Mouse (Mus musculus): ENCODE measurements around the gene Edc3.
A peak's percentile ranks its signal among the peaks of the same experiment; 100 is the strongest.
"Not testable (repeated sequence)": the region's sequence is repeated elsewhere in the genome, so short reads cannot be mapped to it uniquely, and the experiment has no call there.

Edc3 gene

GRCm38 (mm10) chr9:57706496-57706895 lies 1.8 kb upstream of the Edc3 start:
- DNase-seq, result no peak

- DNase-seq, result peak; percentile 65 to 75
These were observed 457 bp downstream of the Edc3 start for GRCm38 (mm10) chr9:57708720-57709274.

GRCm38 (mm10) chr9:57710214-57710613 lies 1.9 kb downstream of the Edc3 start:
- not testable (repeated sequence) for DNase-seq

GRCm38 (mm10) chr9:57712194-57712593 lies 3.9 kb downstream of the Edc3 start:
- peak in 1 of 2 experiments; percentile 26 for DNase-seq

GRCm38 (mm10) chr9:57718408-57718807 lies 10.1 kb downstream of the Edc3 start:
- peak in 1 of 2 experiments; percentile 56 for DNase-seq

GRCm38 (mm10) chr9:57720736-57721135 lies 12.4 kb downstream of the Edc3 start:
- DNase-seq, result no peak

GRCm38 (mm10) chr9:57722371-57722770 lies 14.0 kb downstream of the Edc3 start:
- DNase-seq, result no peak

- peak; percentile 49 to 70 for DNase-seq
These were observed 15.0 kb downstream of the Edc3 start for GRCm38 (mm10) chr9:57723315-57723715.

- DNase-seq, result peak in 1 of 2 experiments; percentile 28
These were observed 15.5 kb downstream of the Edc3 start for GRCm38 (mm10) chr9:57723796-57724195.

- no peak for DNase-seq
These were observed 16.4 kb downstream of the Edc3 start for GRCm38 (mm10) chr9:57724701-57725100.

- DNase-seq, result peak; percentile 62 to 72
These were observed 20.0 kb downstream of the Edc3 start for GRCm38 (mm10) chr9:57728312-57728711.

GRCm38 (mm10) chr9:57733606-57734005 lies 25.3 kb downstream of the Edc3 start:
- no peak for DNase-seq

GRCm38 (mm10) chr9:57739863-57740262 lies 31.5 kb downstream of the Edc3 start:
- DNase-seq, result no peak

GRCm38 (mm10) chr9:57744462-57745091 lies 36.2 kb downstream of the Edc3 start:
- peak; percentile 62 to 78 for DNase-seq

GRCm38 (mm10) chr9:57747067-57747466 lies 38.7 kb downstream of the Edc3 start:
- no peak for DNase-seq

- peak; percentile 88 to 91 for DNase-seq
These were observed 39.8 kb downstream of the Edc3 start for GRCm38 (mm10) chr9:57748137-57748536.

- peak in 1 of 2 experiments; percentile 24 for DNase-seq
These were observed 40.5 kb downstream of the Edc3 start for GRCm38 (mm10) chr9:57748831-57749230.

- no peak for DNase-seq
These were observed 42.6 kb downstream of the Edc3 start for GRCm38 (mm10) chr9:57750901-57751300.

GRCm38 (mm10) chr9:57757578-57757977 lies 49.2 kb downstream of the Edc3 start:
- no peak for DNase-seq

- DNase-seq, result peak; percentile 42 to 64
These were observed 50.2 kb downstream of the Edc3 start for GRCm38 (mm10) chr9:57758528-57758927.

- peak; percentile 89 to 91 for DNase-seq
These were observed 50.9 kb downstream of the Edc3 start for GRCm38 (mm10) chr9:57759289-57759688.

- peak; percentile 39 to 48 for DNase-seq
These were observed 52.2 kb downstream of the Edc3 start for GRCm38 (mm10) chr9:57760416-57761146.

- DNase-seq, result peak in 1 of 2 experiments; percentile 16
These were observed 53.5 kb downstream of the Edc3 start for GRCm38 (mm10) chr9:57761563-57762551.

Measured in cerebellum, postnatal 14 days (tissue).